9 mouse cellular contexts compared by ENCODE assay signal in genomic region chr11:105507972-105508659, GRCm38 (mm10). TPM values are rescaled to one million over a fixed set of nuclear protein-coding genes. Genes with fewer than 3 reads are reported as not detected.
DNase-seq lines count a peak whose midpoint lies in the region; ATAC-seq and TF ChIP-seq lines count a peak whose summit lies in the region.
"Had no signal": no experiment of that assay in that cellular context is flagged by ENCODE, and none has a peak within 500 bp of the region (broad histone marks: within the 10 kb centered on the region; RNA-seq: fewer than 3 reads in every experiment).

No protein-coding gene starts in this region.

- H3K4me3 ChIP-seq in left cerebral cortex, adult 2 months, result no peak overlapping the region
- 0 out of 2 replicates have a peak overlapping the region, but pooled peaks have one; percentile 5 for H3K4me3 ChIP-seq in forebrain, embryonic 12.5 days (replicated peaks)
- no peak overlapping the region for H3K4me3 ChIP-seq in neural tube, embryonic 13.5 days
- H3K4me3 ChIP-seq: liver, embryonic 13.5 days had no signal

- H3K9me3 ChIP-seq in forebrain, embryonic 12.5 days, result no peaks in the 10 kb centered on the region
- H3K9me3 ChIP-seq in neural tube, embryonic 13.5 days, result no peaks in the 10 kb centered on the region
- H3K9me3 ChIP-seq: liver, embryonic 13.5 days had no signal

- peak overlapping the region; percentile 85 for H3K27ac ChIP-seq in left cerebral cortex, adult 2 months
- peak overlapping the region; percentile 86 for H3K27ac ChIP-seq in forebrain, embryonic 12.5 days
- peak overlapping the region; percentile 88 for H3K27ac ChIP-seq in neural tube, embryonic 13.5 days (replicated peaks)
- H3K27ac ChIP-seq: liver, embryonic 13.5 days had no signal

- peak overlapping the region; percentile 41 for H3K4me2 ChIP-seq in forebrain, embryonic 12.5 days
- peak overlapping the region; percentile 34 for H3K4me2 ChIP-seq in neural tube, embryonic 13.5 days
- H3K4me2 ChIP-seq: liver, embryonic 13.5 days had no signal

- H3K9ac ChIP-seq in forebrain, embryonic 12.5 days, result no peak overlapping the region
- no peak overlapping the region; the same call in 1 of the 2 replicates for H3K9ac ChIP-seq in neural tube, embryonic 13.5 days
- H3K9ac ChIP-seq: liver, embryonic 13.5 days had no signal

- peak; percentile 20 for TF ChIP-seq CTCF in left cerebral cortex, adult 2 months (IDR thresholded peaks at IDR 0.05)

- peak; percentile 90 for ATAC-seq in forebrain, embryonic 12.5 days (ENCODE audit: low FRiP score)
- ATAC-seq in neural tube, embryonic 13.5 days (ENCODE audit: low read depth), result peak; percentile 92
- ATAC-seq in megakaryocyte-erythroid progenitor cell, adult 5-6 weeks (replicated peaks; ENCODE audit: low FRiP score, low TSS enrichment, poor library complexity, severe bottlenecking), result no peak

- H3K4me1 ChIP-seq in forebrain, embryonic 12.5 days, result peaks cover 46% of the 10 kb centered on the region
- H3K4me1 ChIP-seq in neural tube, embryonic 13.5 days (replicated peaks), result peaks cover 56% of the 10 kb centered on the region

- H3K27me3 ChIP-seq in forebrain, embryonic 12.5 days, result no peaks in the 10 kb centered on the region
- H3K27me3 ChIP-seq in neural tube, embryonic 13.5 days, result no peaks in the 10 kb centered on the region

- DNase-seq in left cerebral cortex, adult 2 months (ENCODE audit: extremely low spot score in 1 of 2, low spot score in 2 of 2), result peak; percentile 27 to 33
- no peak for DNase-seq in left cerebral cortex, adult 11 months (ENCODE audit: low spot score)
- DNase-seq in layer of hippocampus, adult 9-10 months (ENCODE audit: low spot score), result peak; percentile 43
- DNase-seq in adrenal gland, postnatal 14 days, result no peak
- no peak for DNase-seq in ovary, postnatal 14 days (ENCODE audit: low spot score)
- DNase-seq: liver, embryonic 13.5 days had no signal

- intact Hi-C loops in left cerebral cortex, adult 2 months (cut with DNase I), result loop anchor here (1.0 kb wide), 1 partner anchor 81 kb away; the partner anchor contains the start of gene Tanc2

- 4% methylated on average over 5 of the region's 6 CpGs for WGBS in forebrain, embryonic 12.5 days
- 1% methylated on average over 6 of the region's 6 CpGs for WGBS in neural tube, embryonic 13.5 days

- H3K36me3 ChIP-seq in forebrain, embryonic 12.5 days (replicated peaks), result no peaks in the 10 kb centered on the region
- H3K36me3 ChIP-seq in neural tube, embryonic 13.5 days, result no peaks in the 10 kb centered on the region
- H3K36me3 ChIP-seq: liver, embryonic 13.5 days had no signal

RNA-seq across cellular contexts. Expression of gene March10, which starts 51.6 kb away (rescaled TPM):
- total RNA-seq in left cerebral cortex, adult 2 months (2021), result 1 to 10 TPM; 2.0 to 3.8 TPM
- 0.19 TPM in 1 of 2 replicates, not detected in the other for polyA plus RNA-seq in forebrain, embryonic 12.5 days (2016; fragmentation: Nextera tagmentation; extraction: Ambion mirVana)
- not detected in 2 replicates for polyA plus RNA-seq in neural tube, embryonic 13.5 days (2015; fragmentation: Nextera tagmentation; extraction: Ambion mirVana)
- not detected in 2 replicates for total RNA-seq in megakaryocyte-erythroid progenitor cell, adult 5-6 weeks (2014; fragmentation: Nextera tagmentation)
- total RNA-seq in megakaryocyte-erythroid progenitor cell, adult 5-6 weeks (2017), result not detected in 2 replicates
- not detected in 2 replicates for total RNA-seq in adrenal gland, postnatal 14 days (2021)
- polyA plus RNA-seq: liver, embryonic 13.5 days had no signal

Comparison
In these comparisons a context has a peak if more than half of its experiments do, and no peak if none do; other contexts are left out.
1. DNase-seq: peak in left cerebral cortex, adult 2 months (2 of 2) and layer of hippocampus, adult 9-10 months (single experiment); none in left cerebral cortex, adult 11 months (single experiment), adrenal gland, postnatal 14 days (single experiment) and ovary, postnatal 14 days (single experiment).
2. Peak in every context shown above with its lines, with median percentiles within 50 percentile points of each other: H3K27ac ChIP-seq.